Mouse (Mus musculus): ENCODE results near the gene Ptprz1. TPM values are rescaled to one million over a fixed set of nuclear protein-coding genes. Genes with fewer than 3 reads are reported as not detected.

Gene Ptprz1
- polyA plus RNA-seq, 1 experiment, result 2.8 TPM

DNA sequence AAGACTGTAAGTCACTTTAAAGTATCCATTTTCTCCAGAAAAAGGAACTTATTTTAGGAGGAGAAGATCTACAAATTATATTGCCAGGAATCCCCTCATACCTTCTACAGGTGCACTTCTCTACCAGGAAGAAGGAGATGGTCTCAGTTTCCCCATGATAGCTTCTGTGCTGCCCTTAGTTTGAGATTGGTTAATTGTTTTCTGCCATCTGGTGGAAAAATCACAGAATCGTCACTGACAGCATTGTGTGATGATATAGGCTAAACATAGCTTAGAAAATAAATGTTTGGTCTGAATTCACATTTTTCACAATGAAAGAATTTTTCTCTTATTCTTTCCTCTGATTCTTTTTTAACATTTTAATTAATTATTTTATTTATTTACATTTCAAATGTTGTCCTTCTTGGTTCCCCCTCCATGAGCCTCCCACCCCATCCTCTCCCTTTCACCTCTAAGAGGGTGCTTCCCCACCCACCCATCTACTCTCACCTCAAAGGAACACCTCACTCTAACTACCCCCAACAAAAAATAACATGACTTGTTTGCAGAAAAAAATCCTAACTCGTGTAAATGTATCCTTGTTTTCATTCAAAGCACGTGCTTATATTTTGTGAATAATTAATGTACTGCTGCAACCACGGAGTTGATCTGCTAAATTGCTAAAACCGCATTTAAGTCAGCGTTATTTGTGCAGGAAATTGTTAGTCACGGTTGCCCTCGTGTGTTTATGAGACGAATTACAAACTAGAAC is 108.6 kb downstream of the Ptprz1 start:
- no peak for TF ChIP-seq POLR2A (IDR thresholded peaks at IDR 0.05; ENCODE audit: control insufficient read depth, extremely low read depth, insufficient read depth, low read length, poor library complexity)
- TF ChIP-seq CTCF (IDR thresholded peaks at IDR 0.05; ENCODE audit: borderline replicate concordance, control insufficient read depth, extremely low read depth, insufficient read depth, low read length, poor library complexity), result no peak
- DNase-seq, result no peak
- no peaks in the 10 kb centered on the region for H3K4me1 ChIP-seq (replicated peaks; ENCODE audit: control insufficient read depth, insufficient read depth, low read length)
- no peak overlapping the region for H3K27ac ChIP-seq (ENCODE audit: control insufficient read depth, insufficient read depth, low read length)
- H3K4me3 ChIP-seq (ENCODE audit: control insufficient read depth, insufficient read depth, low read length), result no peak overlapping the region
- 11% methylated on average over 9 of the region's 9 CpGs for WGBS
- H3K36me3 ChIP-seq (ENCODE audit: control insufficient read depth, insufficient read depth, low read length), result no peaks in the 10 kb centered on the region
- H3K27me3 ChIP-seq (ENCODE audit: control insufficient read depth, insufficient read depth, low read length), result no peaks in the 10 kb centered on the region

DNA sequence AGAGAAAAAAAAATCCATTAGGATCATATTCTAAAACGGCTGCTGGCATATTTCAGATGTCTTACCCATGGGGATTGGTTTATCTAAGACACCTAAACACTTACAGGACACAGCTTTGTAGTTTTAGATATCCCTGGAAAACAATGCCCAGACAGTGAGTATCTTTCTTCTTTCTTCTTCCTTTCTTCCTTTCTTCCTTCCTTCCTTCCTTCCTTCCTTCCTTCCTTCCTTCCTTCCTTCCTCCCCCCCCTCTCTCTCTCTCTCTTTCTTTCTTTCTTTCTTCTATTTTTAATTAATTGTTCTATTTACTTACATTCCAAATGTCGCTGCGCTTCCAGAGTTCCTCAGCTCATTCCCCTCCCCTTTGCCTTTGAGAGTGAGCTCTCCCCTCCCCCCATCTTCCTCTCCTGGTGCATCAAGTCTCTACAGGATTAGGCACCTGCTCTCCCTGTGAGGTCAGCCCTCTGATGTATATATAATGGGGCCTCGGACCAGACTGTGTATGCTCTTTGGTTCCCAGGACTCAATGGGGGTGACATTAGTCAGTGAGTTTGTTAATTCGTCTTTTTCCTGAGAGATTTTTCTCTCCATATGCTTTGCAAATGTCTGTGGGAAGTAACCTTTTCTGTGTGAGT is 109.3 kb downstream of the Ptprz1 start:
- Histone ChIP-seq H3K4me1 (replicated peaks; ENCODE audit: control insufficient read depth, insufficient read depth, low read length) (no peaks in the 10 kb centered on the region), H3K27ac (ENCODE audit: control insufficient read depth, insufficient read depth, low read length) (no peak overlapping the region), H3K4me3 (ENCODE audit: control insufficient read depth, insufficient read depth, low read length) (no peak overlapping the region), H3K36me3 (ENCODE audit: control insufficient read depth, insufficient read depth, low read length) (no peaks in the 10 kb centered on the region), H3K27me3 (ENCODE audit: control insufficient read depth, insufficient read depth, low read length) (no peaks in the 10 kb centered on the region)
- DNase-seq, result no peak
- TF ChIP-seq CTCF (IDR thresholded peaks at IDR 0.05; ENCODE audit: borderline replicate concordance, control insufficient read depth, extremely low read depth, insufficient read depth, low read length, poor library complexity), result no peak
- TF ChIP-seq POLR2A (IDR thresholded peaks at IDR 0.05; ENCODE audit: control insufficient read depth, extremely low read depth, insufficient read depth, low read length, poor library complexity), result no peak
- WGBS, result 47% methylated on average over 5 of the region's 5 CpGs

DNA sequence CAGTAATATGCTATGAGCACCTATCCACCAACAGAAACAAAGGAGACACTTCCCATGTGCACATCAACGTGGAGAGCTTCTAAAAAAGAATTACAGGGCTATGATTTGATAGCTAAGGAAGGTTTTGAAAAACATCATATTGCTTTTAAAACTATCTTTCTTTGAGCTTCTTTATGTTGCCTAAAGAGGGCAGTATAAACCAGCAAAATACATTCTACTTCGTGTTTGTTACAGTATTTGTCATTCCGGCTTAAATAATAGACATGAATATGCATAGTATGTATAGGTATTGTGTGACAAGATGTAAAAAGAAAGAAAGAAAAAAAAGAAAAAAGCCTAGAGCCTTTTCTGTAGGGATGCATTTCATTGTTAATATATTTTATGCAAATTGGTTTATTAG is 127.8 kb downstream of the Ptprz1 start:
- Histone ChIP-seq H3K4me3 (ENCODE audit: control insufficient read depth, insufficient read depth, low read length) (no peak overlapping the region), H3K4me1 (replicated peaks; ENCODE audit: control insufficient read depth, insufficient read depth, low read length) (no peaks in the 10 kb centered on the region), H3K36me3 (ENCODE audit: control insufficient read depth, insufficient read depth, low read length) (no peaks in the 10 kb centered on the region), H3K27ac (ENCODE audit: control insufficient read depth, insufficient read depth, low read length) (no peak overlapping the region), H3K27me3 (ENCODE audit: control insufficient read depth, insufficient read depth, low read length) (no peaks in the 10 kb centered on the region)
- WGBS, result 32% methylated on average over 3 of the region's 3 CpGs
- DNase-seq, result no peak
- TF ChIP-seq CTCF (IDR thresholded peaks at IDR 0.05; ENCODE audit: borderline replicate concordance, control insufficient read depth, extremely low read depth, insufficient read depth, low read length, poor library complexity), result no peak
- TF ChIP-seq POLR2A (IDR thresholded peaks at IDR 0.05; ENCODE audit: control insufficient read depth, extremely low read depth, insufficient read depth, low read length, poor library complexity), result no peak

DNA sequence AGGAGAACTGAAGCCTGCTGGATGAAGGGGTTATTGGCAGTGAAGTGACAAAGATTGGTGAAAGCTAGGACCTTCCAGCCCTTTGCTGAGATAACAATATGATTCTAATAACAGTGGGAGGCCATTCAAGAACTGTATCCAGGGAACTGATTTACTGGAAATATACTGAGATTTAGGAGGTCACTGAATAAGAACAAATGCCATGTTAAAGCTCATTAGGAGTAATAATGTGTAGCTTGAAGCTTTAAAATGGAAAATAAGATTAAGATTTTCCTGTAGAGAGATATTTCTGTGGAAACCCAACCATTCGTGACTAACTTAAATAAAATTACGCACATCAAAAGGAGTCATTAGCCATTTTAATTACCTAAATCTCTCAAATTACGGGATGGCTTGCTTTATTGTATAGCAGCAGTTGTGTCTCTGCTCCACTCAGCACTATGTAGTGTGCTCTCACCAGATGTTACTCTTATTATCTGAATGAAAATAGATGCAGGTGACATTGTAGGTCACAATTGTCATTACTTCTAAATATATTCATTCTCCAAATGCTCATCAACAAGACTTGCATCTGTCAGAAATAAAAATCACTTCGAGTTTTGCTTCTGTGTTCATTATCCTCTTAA is 139.8 kb downstream of the Ptprz1 start:
- WGBS, result 89% methylated on average over 4 of the region's 4 CpGs
- no peak for TF ChIP-seq CTCF (IDR thresholded peaks at IDR 0.05; ENCODE audit: borderline replicate concordance, control insufficient read depth, extremely low read depth, insufficient read depth, low read length, poor library complexity)
- TF ChIP-seq POLR2A (IDR thresholded peaks at IDR 0.05; ENCODE audit: control insufficient read depth, extremely low read depth, insufficient read depth, low read length, poor library complexity), result no peak
- no peak for DNase-seq

DNA sequence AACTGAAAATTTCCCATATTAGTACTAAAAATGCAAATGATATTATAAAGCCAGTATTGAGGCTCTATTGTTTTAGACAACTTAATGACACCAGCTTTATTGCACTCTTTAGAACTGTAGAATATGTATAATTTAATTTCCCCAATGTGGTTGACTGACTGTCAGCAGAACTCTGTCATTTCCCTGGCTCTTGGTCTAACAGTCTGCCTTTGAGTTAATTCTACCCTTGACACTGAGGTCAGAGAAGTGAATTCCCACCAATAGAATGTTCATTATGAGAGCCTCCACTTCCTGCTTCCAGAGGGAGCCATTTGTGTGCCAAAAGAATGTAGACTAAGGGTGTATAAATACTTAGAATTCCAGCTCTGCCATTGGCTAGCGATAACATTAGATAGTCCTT is 152.9 kb downstream of the Ptprz1 start:
- H3K4me3 ChIP-seq (ENCODE audit: control insufficient read depth, insufficient read depth, low read length), result no peak overlapping the region
- TF ChIP-seq CTCF (IDR thresholded peaks at IDR 0.05; ENCODE audit: borderline replicate concordance, control insufficient read depth, extremely low read depth, insufficient read depth, low read length, poor library complexity) (no peak), POLR2A (IDR thresholded peaks at IDR 0.05; ENCODE audit: control insufficient read depth, extremely low read depth, insufficient read depth, low read length, poor library complexity) (no peak)
- 90% methylated on average over 1 of the region's 1 CpGs for WGBS
- no peak overlapping the region for H3K27ac ChIP-seq (ENCODE audit: control insufficient read depth, insufficient read depth, low read length)
- DNase-seq, result no peak
- no peaks in the 10 kb centered on the region for H3K4me1 ChIP-seq (replicated peaks; ENCODE audit: control insufficient read depth, insufficient read depth, low read length)
- no peaks in the 10 kb centered on the region for H3K36me3 ChIP-seq (ENCODE audit: control insufficient read depth, insufficient read depth, low read length)
- H3K27me3 ChIP-seq (ENCODE audit: control insufficient read depth, insufficient read depth, low read length), result no peaks in the 10 kb centered on the region

More for the DNA sequence above, 139.8 kb downstream of the Ptprz1 start:
- no peak overlapping the region for H3K27ac ChIP-seq (ENCODE audit: control insufficient read depth, insufficient read depth, low read length)
- no peak overlapping the region for H3K4me3 ChIP-seq (ENCODE audit: control insufficient read depth, insufficient read depth, low read length)
- no peaks in the 10 kb centered on the region for H3K27me3 ChIP-seq (ENCODE audit: control insufficient read depth, insufficient read depth, low read length)
- no peaks in the 10 kb centered on the region for H3K36me3 ChIP-seq (ENCODE audit: control insufficient read depth, insufficient read depth, low read length)
- no peaks in the 10 kb centered on the region for H3K4me1 ChIP-seq (replicated peaks; ENCODE audit: control insufficient read depth, insufficient read depth, low read length)

DNA sequence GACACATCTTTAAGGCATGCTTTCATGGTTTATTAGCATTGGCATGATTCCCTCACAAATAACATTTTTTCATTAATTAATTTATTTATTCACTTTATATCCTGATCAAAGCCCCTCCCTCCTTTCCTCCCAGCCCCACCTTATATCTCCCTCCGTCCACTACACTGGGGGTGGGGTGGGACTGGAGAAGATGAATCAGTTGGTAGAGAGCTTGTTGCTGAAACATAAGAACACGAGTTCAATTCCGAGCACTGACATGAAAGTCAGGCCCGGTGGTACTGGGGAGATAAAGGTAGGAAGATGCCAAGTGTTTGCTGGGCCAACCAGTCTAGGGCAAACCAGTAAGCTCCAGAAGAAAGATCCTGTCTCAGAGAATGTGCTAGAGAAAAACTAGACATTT is 173.5 kb downstream of the Ptprz1 start:
- Histone ChIP-seq H3K4me3 (ENCODE audit: control insufficient read depth, insufficient read depth, low read length) (no peak overlapping the region), H3K27me3 (ENCODE audit: control insufficient read depth, insufficient read depth, low read length) (no peaks in the 10 kb centered on the region), H3K27ac (ENCODE audit: control insufficient read depth, insufficient read depth, low read length) (no peak overlapping the region), H3K36me3 (ENCODE audit: control insufficient read depth, insufficient read depth, low read length) (no peaks in the 10 kb centered on the region), H3K4me1 (replicated peaks; ENCODE audit: control insufficient read depth, insufficient read depth, low read length) (no peaks in the 10 kb centered on the region)
- WGBS, result 94% methylated on average over 4 of the region's 4 CpGs
- no peak for DNase-seq
- TF ChIP-seq POLR2A (IDR thresholded peaks at IDR 0.05; ENCODE audit: control insufficient read depth, extremely low read depth, insufficient read depth, low read length, poor library complexity) (no peak), CTCF (IDR thresholded peaks at IDR 0.05; ENCODE audit: borderline replicate concordance, control insufficient read depth, extremely low read depth, insufficient read depth, low read length, poor library complexity) (no peak)
